Mouse (Mus musculus): ENCODE data around the gene AW011738.

The AW011738 gene

GRCm38 (mm10) chr4:156236651-156237447 lies 33.7 kb downstream of the AW011738 start:
- peak; percentile 38 for DNase-seq (ENCODE audit: low spot score)

- no peak for DNase-seq (ENCODE audit: low spot score)
Measured at GRCm38 (mm10) chr4:156249567-156249966, 46.5 kb downstream of the AW011738 start.

- no peak for DNase-seq (ENCODE audit: low spot score)
Measured at GRCm38 (mm10) chr4:156251081-156251480, 48.0 kb downstream of the AW011738 start.

- DNase-seq (ENCODE audit: low spot score), result no peak
Measured at GRCm38 (mm10) chr4:156252140-156252539, 49.0 kb downstream of the AW011738 start.

GRCm38 (mm10) chr4:156252619-156253018 lies 49.5 kb downstream of the AW011738 start:
- no peak for DNase-seq (ENCODE audit: low spot score)

- no peak for DNase-seq (ENCODE audit: low spot score)
Measured at GRCm38 (mm10) chr4:156253043-156253442, 49.9 kb downstream of the AW011738 start.

- DNase-seq (ENCODE audit: low spot score), result no peak
Measured at GRCm38 (mm10) chr4:156254361-156255077, 51.4 kb downstream of the AW011738 start.

Data from yolk sac, embryonic 10.5 days (tissue).